Mouse (Mus musculus): ENCODE measurements at regions not wholly inside any gene's neighbourhood (a gene's known extent, or its start where the extent isn't known, plus 50 kb on each side); places are given as distances from the start of the nearest gene placed in this dataset.

GRCm38 (mm10) chr11:31791264-31791663 is 80.7 kb upstream of the Cpeb4 start:
- TF ChIP-seq POLR2A (IDR thresholded peaks at IDR 0.05; ENCODE audit: insufficient read depth, low read depth, low read length) (no peak), CTCF (IDR thresholded peaks at IDR 0.05; ENCODE audit: insufficient read depth, low read depth, low read length) (no peak)

All from olfactory bulb, adult 2 months (tissue).